Mouse (Mus musculus) left cerebral cortex, postnatal 25 days (tissue): ENCODE results near the gene Gm49339. TPM values are rescaled to one million over a fixed set of nuclear protein-coding genes. Genes with fewer than 3 reads are reported as not detected.
"Not testable (repeated sequence)": the region's sequence is repeated elsewhere in the genome, so short reads cannot be mapped to it uniquely, and the experiment has no call there.

Experiments
- DNase-seq, 2 experiments: peaks; one replicate each; pipeline ENCODE4 v3.0.0; 2022; ENCODE audit warnings: low spot score in 2 of 2, mixed read lengths in 1 of 2
- intact Hi-C: fragments of 180-260 bp; cut with DNase I; formaldehyde crosslinking; loops from one replicate; pipeline ENCODE4 v1.15.1; 2025
- total RNA-seq, 2 experiments: library from RNA; stranded (reverse); gene quantifications; 2 replicates each; pipeline ENCODE4 v1.2.3; 2021

The Gm49339 gene
- total RNA-seq: not detected

DNA sequence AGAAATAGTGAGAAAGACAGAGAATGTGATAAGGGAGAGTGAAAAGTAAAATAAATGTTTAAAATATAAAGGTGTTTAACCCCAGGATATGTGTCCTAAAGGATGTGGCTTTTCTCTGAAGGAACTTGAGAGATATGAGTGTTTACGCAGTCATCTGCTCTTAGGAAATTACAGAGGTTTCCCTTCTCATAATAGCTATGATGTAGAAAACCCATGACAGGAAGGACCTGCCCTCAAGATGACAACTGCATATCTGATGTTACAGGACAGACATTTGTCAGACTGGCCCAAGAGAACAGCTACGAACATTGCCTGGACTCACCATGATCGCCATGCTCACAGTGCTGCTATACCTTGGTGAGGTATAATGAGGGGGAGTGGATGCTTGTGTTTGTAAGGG, at the start of gene Gm49339, which contains the start of gene Lilr4b:
Gene Gm49339, plus strand, starts transcription at position 216 of the 400 bp plus-strand sequence.
Gene Lilr4b, plus strand, starts transcription at position 236 of the 400 bp plus-strand sequence.
- DNase-seq, intact Hi-C loops: not testable (repeated sequence)

DNA sequence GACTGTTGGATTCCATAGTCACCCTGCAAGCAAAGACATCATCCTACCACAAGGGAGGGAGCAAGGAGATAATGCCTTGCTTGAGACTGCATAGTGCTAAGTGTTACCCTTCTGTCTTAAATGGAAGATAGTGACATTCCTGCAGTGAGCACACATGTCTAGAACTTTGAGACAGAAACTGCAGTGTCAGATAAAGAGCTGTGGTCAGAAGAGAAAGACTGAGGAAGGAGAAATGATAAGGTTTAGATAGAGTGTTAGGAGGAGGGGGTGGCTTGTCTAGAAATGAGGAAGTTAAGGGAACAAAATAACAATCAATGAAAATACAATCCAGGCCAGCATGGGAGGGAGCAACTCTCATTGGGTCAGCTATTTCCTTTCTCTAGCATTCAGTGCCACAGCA, 47.5 kb upstream of the Gm49339 start:
- intact Hi-C loops: no loop called here
- DNase-seq: no peak

DNA sequence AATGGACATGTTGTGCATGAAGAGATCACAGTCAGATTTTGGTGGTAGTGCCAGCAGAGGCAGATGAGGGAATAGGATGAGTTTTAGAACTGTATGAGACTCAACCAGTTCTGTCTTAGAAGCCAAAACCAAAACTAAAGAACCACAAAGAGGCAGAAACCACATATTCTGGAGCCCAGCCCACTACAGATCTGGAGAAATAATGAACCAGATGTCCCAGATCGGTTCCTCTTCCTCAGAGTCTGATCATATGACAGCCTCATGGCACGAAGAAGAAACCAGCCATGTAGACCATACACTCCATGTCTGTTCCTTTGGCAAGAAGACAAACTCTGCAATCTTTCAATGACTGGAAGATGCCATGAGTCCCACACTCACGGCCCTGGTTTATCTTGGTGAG, 44.7 kb upstream of the Gm49339 start:
- intact Hi-C loops: no loop called here
- no peak for DNase-seq

DNA sequence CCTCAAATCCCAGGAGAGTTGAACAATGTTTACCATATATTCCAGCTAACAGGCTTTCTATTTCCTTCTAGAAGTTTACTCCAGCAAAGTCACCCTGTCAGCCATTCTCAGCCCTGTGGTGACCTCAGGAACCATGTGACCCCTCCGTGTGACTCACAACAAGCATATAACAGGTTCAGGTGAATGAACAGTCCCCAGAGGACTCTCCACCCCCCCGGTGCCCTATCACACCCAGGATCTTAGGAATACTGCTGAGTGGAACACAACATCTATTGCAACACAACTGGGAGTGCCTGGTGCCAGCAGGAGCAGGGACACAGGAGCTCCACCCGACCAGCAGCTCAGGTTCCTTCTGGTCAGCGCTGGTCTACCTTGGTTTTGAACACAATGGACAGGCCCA, 28.8 kb upstream of the Gm49339 start:
- intact Hi-C loops: no loop called here
- no peak for DNase-seq

DNA sequence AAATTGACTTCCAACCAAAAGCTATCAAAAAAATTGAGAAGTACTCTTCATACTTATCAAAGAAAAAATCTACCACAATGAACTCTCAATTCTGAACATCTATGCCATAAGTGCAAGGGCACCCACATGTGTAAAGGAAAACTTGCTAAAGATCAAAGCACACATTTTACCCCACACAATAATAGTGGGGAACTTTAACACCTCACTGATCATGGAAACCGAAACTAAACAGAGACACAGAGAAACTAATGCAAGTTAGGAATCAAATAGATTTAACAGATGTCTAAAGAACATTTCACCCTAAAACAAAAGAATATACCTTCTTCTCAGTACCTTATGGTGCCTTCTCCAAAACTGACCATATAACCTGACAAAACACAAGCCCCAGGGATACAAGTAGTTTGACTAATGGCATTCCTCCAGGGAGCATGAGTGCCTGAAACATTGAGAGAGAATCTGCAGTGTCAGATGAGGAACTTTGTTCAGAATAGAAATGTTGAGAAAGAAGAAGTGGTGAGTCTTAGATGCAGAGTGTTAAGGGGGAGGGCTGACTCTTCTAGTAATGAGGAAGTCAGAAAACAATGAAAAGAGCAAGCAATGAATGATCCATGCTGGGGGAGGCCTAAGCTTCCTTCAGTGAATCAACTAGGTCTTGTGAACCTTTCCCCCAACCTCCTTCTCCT, 26.7 kb upstream of the Gm49339 start:
- peak in 1 of 2 experiments; percentile 17 for DNase-seq

DNA sequence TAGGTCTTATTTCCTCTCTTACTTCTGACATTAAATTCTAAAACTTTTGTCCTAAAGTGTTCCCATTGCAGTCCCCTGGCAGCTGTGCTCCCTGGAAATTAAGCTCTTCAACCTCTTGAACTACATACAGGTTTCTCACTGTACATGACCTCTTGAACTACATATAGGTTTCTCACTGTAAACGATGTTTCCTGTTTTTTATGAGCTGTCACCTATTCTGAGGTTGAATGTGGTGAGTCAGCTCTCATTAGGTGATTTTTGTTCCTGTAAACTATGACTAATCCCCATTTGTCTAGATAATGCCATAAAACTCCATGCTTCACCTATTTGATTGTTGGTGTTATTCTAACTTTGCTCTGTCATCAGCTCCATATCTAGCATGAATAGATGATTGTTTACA, 26.0 kb upstream of the Gm49339 start:
- no peak for DNase-seq
- intact Hi-C loops: no loop called here

More for the DNA sequence above, 26.7 kb upstream of the Gm49339 start:
- intact Hi-C loops: no loop called here

DNA sequence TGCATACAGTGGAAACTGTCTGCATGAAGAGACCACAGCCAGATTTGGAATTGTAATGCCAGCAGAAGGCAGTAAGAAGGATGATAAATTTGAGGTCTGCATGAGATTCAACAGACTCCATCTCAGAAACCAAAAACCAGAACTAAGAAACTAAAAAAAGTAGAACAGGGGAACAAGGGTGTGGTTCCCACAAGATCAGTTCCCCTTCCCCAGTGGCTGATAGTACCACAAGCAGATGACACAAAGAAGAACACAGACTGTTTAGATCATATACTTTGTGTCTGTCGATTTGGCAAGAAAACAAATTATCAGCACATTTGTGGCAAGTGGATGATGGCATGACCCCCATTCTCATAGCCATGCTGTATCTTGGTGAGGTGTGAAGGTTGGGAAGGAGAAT, 24.6 kb upstream of the Gm49339 start:
- intact Hi-C loops: no loop called here
- DNase-seq: peak in 1 of 2 experiments; percentile 4

DNA sequence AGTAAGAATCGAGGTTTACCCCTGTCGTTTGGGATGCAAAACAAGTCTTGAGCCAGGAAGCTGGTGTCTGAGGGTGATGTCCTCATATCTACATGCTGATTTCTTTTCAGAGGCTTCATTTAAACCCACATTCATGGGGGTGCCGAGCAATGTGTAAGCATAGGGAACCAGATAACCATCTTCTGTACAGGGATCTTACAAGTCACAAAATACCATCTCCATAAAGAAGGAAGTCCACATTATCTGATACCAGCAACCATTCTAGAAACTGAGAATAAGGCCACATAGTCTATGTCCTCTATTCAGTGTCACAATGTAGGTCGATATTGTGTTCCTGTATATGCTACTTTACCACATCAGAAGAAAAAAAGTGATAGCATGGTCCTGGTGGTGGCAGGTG, 24.0 kb upstream of the Gm49339 start:
- intact Hi-C loops: no loop called here
- no peak for DNase-seq

DNA sequence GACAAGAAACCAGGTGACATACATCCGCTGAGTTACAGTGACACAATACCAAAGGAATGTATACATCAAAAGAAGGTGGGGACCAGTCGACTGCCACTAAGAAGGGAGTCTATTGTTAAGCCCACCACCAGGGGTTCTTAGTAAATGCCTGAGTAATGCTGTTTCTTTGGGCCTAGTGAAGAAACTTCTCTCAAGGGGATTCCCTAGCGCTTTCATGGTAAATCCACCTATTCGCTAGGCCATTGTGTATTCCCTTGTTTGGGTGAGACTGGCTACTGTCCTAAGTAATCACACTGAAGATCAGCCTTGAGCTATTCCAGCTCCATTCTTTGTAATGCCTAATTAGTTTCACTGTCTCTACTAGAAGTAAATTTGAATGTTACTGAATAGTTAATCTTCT, 16.6 kb upstream of the Gm49339 start:
- intact Hi-C loops, DNase-seq: not testable (repeated sequence)

DNA sequence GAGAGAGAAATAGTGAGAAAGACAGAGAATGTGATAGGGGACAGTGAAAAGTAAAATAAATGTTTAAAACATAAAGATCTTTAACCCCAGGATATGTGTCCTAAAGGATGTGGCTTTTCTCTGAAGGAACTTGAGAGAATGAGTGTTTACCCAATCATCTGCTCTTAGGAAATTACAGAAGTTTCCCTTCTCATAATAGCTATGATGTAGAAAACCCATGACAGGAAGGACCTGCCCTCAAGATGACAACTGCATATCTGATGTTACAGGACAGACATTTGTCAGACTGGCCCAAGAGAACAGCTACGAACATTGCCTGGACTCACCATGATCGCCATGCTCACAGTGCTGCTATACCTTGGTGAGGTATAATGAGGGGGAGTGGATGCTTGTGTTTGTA, 10.3 kb downstream of the Gm49339 start, which contains the start of gene Lilrb4a:
Gene Lilrb4a, plus strand, starts transcription at position 266 of the 400 bp plus-strand sequence.
- intact Hi-C loops, DNase-seq: not testable (repeated sequence)

DNA sequence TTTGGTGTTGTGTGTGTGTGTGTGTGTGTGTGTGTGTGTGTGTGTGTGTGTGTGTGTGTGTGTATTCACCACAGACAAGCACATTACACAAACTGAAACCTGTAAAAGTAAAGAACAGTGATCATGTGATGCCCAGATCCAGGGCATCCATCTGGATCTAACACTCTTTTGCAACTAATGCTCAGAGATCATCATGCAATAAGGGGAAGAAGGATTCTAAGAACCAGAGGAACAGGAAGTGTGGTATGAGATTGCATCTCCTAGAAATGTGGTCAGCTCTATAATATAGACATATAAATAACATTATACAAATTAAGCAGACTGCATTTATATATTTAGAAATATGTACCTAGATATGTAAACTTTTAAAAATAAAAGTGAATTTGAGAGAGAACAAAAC, 39.6 kb downstream of the Gm49339 start:
- DNase-seq: no peak
- intact Hi-C loops: no loop called here

DNA sequence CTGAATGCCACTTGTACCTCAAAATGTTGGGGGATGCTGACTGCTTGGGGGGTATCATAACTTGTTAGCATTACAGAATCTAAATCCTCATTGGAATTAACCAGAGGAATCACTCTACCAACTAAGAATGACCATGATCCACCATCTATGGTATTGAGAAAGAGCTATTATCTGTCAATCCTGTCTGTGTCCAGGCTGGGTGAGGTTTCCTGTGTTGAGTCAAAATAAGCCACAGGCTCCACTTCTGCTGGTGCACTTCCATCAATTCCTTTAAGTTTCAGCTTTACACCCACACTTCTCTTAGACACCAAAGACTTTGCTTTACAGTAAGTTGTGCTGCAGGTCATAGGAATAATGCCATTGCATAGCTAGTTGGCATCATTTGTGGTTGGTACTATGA, 41.0 kb downstream of the Gm49339 start:
- no peak for DNase-seq
- intact Hi-C loops: no loop called here

DNA sequence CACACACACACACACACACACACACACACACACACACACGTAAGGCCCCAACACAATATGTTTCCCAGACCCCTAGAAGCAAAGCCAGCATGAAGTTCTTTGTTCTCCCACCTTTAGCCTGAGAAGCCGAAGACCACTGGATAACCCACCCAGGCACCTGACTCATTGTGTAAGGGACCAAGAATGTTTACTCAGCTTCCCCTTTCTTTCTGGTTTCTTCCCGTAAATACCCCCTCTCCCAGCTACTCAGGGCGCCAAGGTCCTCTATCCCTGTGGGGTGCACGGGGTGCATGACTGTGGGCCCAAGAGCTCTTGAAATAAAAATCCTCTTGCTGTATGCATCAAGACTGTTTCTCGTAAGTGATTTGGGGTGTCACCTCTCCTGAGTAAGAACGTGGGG, 45.7 kb downstream of the Gm49339 start:
- no peak for DNase-seq
- intact Hi-C loops: no loop called here

DNA sequence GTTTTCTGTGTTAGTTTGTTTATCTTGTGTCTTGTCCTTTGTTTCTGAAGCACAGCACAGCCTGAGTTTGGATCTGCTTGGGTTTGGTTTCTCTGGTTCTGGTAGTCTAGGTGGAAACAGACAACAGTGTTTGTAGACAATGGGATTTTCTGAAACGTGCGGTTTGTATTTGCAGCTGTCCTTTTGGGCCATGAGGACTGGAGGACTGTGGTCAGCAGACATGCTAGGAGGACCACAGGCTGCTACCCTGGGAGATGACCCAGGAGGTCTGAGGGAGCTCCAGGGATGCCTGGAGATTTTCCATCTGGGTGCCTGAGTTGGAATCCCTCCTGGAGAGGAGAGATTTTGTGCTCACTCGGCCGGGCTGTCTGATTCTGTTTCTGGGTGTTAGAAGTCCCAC, 46.2 kb downstream of the Gm49339 start:
- intact Hi-C loops: no loop called here
- no peak for DNase-seq

DNA sequence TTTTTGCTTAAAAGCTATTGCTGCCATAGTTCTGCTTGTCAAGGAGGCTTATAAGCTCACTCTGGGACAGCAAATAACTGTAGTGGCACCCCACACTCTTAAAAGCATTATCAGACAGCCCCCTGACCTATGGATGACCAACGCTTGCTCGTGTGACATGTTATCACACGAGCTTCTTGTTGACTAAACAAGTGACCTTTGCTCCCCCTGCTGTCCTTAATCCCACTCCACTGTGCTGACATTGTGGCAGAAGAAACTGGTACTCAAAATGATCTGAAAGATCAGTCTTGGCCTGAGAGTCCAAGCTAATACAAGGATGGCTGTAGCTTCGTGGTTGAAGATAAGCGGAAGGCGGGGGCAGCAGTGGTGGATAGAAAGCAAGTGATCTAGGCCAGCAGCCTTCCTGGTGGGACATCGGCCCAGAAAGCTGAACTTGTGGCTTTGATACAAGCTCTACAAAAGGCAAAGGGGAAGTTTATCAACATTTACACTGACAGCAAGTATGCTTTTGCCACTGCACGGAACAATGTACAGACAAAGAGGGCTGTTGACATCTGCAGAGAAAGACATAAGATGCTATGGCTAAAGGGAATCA, 48.5 kb downstream of the Gm49339 start:
- intact Hi-C loops: no loop called here
- no peak for DNase-seq

DNA sequence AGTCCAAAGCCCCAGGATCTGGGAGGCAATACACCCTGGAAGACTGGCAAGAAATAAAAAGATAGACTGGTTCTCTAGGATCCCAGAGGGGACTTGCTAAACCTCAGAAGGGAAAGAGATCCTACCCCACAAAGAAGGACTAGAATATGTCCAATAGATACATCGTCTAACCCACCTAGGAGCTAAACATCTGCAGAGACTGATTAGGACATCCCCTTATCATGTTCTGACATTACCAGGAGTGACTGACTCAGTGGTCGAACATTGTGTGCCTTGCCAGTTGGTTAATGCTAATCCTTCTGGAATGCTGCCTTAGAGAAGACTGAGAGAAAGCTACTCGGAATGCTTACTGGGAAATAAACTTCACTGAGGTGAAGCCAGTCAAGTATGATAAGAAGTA, 49.1 kb downstream of the Gm49339 start:
- no peak for DNase-seq
- intact Hi-C loops: no loop called here

DNA sequence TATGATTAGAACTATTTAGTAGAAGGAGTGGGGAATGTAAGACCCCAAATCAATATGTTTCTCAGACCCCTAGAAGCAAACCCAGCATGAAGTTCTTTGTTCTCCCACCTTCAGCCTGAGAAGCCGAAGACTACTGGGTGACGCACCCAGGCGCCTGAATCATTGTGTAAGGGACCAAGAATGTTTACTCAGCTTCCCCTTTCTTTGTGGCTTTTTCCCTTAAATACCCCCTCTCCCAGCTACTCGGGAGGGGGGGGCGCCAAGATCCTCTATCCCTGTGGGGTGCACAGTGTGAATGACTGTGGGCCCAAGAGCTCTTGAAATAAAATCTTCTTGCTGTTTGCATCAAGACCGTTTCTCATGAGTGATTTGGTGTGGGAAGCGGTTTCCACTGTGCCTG, 50.4 kb downstream of the Gm49339 start:
- no peak for DNase-seq
- intact Hi-C loops: no loop called here

Other genes with a start within 250 kb of the Gm49339 start
- under 1 TPM in 1 of 2 experiments, not detected in 1; 0.37 TPM for gene Lilr4b, start within 50 bp of the Gm49339 start, total RNA-seq
- under 1 TPM; 0.34 to 0.53 TPM for gene Lilrb4a, start 10.3 kb downstream of the Gm49339 start, total RNA-seq
- not detected for gene Fam162b, start 109.9 kb downstream of the Gm49339 start, total RNA-seq
- gene Gprc6a, start 150.8 kb downstream of the Gm49339 start, total RNA-seq: not detected
- gene Rfx6, start 197.1 kb downstream of the Gm49339 start, total RNA-seq: not detected